Mouse (Mus musculus) neural tube, embryonic 10.5 days (tissue): ENCODE data around the gene Map10.

Experiments used
- DNase-seq: peaks from one replicate; pipeline ENCODE4 v3.0.0-alpha.2; 2017; ENCODE audit warnings: low spot score; ENCODE audit errors: extremely low spot score

Map10 gene

DNA sequence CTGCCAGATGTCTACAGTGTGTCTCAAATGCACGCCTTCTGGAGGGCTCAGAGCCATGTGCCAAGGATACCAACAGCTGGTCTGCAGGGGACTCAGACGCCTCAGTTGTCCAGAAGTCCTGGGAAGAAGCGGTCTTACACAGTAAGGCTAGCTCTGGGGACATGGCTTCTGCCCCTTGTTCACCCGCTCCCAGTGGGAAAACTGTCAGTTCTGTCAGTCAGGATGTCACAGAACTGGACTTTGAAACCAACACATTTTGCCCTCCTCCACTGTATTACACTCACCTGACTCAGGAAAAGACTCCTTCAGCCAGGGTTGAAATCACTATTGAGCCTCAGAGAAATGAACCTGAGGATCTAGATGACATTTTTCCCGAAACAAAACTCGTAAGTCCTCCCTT, 802 bp downstream of the Map10 start:
- no peak for DNase-seq

DNA sequence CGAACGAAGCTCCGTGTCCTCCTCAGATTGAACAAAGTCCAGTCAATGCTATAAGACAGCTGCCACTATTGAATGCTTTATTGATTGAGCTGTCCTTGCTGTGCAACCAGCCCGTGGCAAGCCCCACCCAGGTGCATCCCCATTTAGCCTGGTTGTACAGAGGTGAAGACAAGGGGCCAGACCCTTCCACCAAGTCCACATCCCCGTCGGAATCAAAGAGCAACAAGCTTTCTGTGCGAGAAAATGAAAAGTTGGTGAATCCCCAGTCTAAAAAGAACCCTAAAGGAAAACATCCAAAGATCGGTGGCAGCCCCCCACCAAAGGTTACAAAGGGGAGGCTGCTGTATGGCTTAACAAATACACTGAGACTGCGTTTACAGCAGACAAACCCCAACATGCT, 1.3 kb downstream of the Map10 start:
- DNase-seq: no peak

GRCm38 (mm10) chr8:125671371-125671770, 1.8 kb downstream of the Map10 start:
- DNase-seq: no peak

DNA sequence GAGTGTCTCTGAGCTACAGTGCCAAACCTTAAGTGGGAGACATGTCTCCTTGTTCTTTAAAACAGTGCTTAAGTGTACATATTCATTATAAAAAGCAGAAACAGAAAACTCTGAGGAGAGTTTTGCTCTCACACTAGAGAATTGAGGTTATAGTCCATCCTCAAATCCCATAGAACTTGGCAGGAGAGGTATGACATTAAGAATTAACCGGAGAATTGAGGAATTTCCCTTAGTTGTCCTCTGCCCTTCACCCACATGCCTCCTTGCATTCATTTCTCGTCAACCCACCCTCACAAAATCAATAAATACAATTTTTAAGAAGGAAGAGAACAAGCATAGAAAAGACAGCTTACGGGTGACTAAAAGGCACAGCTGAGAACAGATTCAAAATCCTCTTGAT, 6.2 kb downstream of the Map10 start:
- no peak for DNase-seq

GRCm38 (mm10) chr8:125677484-125677883, 7.9 kb downstream of the Map10 start:
- DNase-seq: no peak

DNA sequence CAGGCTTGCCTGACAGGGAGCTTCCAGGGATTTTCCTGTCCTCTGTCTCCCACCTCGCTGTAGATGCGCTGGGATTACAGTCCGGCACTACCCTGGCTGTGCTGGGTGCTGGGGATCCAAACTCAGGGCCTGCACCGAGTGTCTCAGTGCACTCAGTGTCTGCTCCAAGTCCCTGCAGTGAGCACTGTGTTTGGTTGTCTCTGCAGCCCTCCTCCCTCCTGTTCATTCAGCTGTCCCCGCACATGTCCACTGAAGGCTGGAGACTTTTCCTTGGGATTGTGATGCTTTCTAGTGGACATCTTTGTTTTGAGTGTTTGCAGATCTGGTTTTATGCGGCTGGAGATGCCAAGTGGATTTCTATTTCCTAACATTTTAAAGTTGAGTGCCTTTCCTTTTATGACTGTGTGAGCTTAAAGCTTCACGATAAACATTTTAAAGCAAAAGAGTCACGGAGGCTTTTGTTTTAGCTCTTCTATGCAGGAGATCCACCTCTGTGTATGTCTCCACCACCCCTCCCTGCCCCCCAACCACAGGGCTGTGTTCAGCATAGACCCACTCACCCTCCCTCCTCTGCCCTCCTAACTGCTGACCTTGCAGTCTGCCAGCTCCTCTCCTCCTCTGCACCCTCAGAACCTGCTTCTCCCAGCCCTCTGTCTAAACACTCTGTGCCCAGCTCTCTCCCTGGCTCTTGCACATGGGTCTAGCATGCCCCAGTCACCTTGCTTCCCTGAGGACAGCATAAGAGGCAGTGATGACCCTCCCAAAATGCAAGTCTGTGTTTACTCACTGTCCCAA, 9.4 kb downstream of the Map10 start:
- DNase-seq: no peak

GRCm38 (mm10) chr8:125680851-125681408, 11.3 kb downstream of the Map10 start:
- DNase-seq: no peak

GRCm38 (mm10) chr8:125685216-125685760, 15.7 kb downstream of the Map10 start:
- no peak for DNase-seq

- DNase-seq: no peak
These were observed 16.7 kb downstream of the Map10 start for GRCm38 (mm10) chr8:125686221-125686865.

DNA sequence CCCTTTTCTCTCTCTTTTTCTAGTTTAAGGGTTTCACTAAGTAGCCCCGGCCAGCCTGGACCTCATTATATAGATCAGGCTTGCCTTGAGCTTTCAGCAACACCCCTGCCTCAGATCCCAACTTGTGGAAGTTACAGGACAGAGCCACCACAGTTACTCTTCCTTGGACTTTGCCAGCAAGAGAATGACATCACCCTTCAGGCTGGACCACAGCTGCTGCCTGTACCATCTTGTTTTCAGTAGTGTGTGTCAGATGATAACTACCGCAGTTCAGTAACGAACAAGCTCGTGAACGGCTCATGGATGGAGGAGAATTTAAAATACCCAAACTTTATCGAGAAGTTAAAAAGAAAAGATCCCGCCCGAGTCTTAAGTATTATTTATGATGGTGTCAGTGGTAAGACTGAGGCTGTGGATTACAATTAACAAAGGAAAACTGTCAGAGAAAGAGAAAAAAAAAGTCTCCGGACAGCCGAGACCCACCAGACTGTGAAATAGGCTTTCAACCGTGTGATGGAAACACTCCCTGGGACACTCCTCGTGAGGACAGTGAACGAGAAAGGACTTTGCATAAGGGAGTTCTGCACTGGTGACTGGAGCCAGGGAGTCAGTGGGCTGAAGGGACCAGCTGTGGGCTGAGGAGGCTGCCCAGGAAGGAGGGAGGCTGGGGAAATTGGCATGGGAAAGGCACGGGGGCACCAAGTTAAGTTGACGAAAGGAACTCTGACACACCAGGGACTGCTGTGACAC, 20.7 kb downstream of the Map10 start:
- DNase-seq: no peak

GRCm38 (mm10) chr8:125690961-125691360, 21.3 kb downstream of the Map10 start:
- no peak for DNase-seq

- DNase-seq: no peak
These were observed 22.8 kb downstream of the Map10 start for GRCm38 (mm10) chr8:125692447-125692846.

DNA sequence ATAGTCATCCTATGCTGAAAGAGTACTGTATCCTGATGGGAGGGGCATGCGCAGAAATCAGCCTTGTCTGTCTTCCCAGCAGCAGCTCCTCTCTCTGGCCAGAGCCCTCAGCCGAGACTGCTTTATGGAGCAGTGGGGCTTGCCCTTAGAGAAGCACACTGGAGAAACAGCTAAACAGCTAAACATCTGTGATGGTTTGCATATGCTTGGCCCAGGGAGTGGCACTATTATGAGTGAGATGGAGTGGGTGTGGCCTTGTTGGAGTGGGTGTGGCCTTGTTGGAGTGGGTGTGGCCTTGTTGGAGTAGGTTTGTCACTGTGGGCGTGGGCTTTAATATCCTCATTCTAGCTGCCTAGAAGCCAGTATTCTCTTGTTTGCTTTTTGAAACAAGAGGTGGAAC, 23.6 kb downstream of the Map10 start:
- DNase-seq: no peak

- no peak for DNase-seq
These were observed 26.3 kb downstream of the Map10 start for GRCm38 (mm10) chr8:125695951-125696350.

DNA sequence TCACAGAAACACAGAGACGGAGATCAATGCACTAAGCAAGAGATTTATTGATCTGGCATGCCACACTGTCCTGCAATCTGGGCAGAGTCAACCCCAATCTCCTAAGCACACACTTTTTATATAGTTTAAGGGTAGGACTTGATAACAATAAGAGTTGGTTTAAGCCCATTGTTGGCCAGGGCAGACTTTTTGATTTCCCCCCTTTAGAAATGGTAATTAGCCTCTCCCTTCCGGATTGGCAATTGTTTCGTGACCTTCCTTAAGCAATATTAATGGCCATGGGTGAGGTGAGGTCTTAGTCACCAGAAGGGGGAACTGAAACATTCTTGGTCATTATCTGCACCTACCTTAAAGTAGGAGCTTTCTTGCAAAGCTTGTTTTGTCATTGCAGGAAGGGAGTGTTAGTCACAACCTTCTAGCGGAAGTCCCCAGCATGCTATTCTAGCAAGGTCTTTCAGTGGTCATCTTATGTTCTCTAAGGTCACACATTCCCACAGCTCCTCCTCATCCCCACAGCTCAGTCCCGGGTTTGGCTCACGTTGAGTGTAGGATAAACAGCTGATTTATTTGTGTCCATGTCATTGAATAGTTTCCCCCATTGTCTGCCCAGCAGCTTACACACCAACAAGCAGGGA, 29.9 kb downstream of the Map10 start:
- DNase-seq: no peak

- DNase-seq: no peak
These were observed 30.8 kb downstream of the Map10 start for GRCm38 (mm10) chr8:125700407-125700806.

GRCm38 (mm10) chr8:125702868-125703473, 33.4 kb downstream of the Map10 start:
- no peak for DNase-seq

GRCm38 (mm10) chr8:125704434-125704833, 34.8 kb downstream of the Map10 start:
- DNase-seq: no peak

- no peak for DNase-seq
These were observed 36.2 kb downstream of the Map10 start for GRCm38 (mm10) chr8:125705816-125706215.

DNA sequence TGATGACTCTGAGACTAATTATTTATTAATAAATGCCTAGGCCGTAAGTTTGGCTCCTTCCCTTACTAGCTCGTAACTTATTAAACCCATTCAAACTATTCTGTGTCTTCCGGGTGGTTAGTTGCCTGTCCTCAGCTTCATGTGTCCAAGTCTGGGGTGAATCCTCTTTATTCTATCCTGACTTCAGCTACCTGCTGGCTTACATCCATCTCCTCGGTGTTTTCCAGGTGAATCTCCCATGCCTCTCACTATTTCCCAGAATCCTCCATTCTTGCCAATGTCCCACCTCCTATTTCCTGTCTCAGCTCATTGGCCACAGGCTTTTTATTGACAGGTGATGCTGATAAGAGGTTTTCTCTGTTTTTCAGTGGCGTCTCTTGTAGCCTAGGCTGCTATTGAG, 39.6 kb downstream of the Map10 start:
- DNase-seq: no peak

- no peak for DNase-seq
These were observed 41.9 kb downstream of the Map10 start for GRCm38 (mm10) chr8:125711514-125711913.
